Mouse (Mus musculus) kidney, adult 2 months (tissue): Measurements from ENCODE around the gene Nwd1.

Experiments
- CTCF ChIP-seq: fragments of 200-500 bp; conservative IDR thresholded peaks from 2 replicates; pipeline ENCODE4 v1.5.1; 2011; ENCODE audit warnings: low read depth, mild to moderate bottlenecking, control low read depth, low read length, moderate library complexity, mixed read lengths; ENCODE audit not compliant: insufficient read depth, insufficient read length
- POLR2A ChIP-seq: fragments of 200-500 bp; IDR thresholded peaks from one replicate; pipeline ENCODE4 v1.6.1; 2011; ENCODE audit warnings: low read depth, low read length, control low read depth

DNA sequence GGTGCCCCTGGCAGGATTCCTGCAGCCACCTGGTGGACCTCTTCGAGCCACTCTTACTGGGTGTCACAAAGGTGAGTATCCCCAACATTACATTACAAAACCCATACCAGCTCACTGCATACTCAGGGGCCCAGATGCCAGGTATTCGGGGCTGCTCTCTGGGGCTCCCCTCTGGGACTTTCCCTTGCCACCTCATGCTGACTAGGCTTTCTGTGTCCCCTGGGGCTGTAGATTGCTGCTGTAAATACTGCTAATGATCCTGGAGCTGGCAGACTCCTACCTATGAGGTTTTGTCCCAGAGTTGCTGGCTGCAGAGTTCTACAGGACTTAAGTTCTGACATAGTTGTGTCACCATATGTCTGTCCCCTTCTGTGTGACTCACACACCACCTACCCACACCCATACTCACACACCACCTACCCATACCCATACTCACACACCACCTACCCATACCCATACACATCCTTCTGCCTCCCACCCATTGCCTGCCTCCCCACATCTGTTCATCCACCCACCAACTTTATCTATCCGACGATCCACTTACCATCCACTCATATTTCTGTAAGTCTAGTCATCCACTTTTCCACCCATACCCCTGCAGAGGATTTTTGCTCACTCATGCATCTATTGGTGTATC is 35.7 kb downstream of the Nwd1 start:
- no peak for TF ChIP-seq POLR2A
- no peak for TF ChIP-seq CTCF
